22 mouse cellular contexts compared by ENCODE assay signal in the genomic region with DNA sequence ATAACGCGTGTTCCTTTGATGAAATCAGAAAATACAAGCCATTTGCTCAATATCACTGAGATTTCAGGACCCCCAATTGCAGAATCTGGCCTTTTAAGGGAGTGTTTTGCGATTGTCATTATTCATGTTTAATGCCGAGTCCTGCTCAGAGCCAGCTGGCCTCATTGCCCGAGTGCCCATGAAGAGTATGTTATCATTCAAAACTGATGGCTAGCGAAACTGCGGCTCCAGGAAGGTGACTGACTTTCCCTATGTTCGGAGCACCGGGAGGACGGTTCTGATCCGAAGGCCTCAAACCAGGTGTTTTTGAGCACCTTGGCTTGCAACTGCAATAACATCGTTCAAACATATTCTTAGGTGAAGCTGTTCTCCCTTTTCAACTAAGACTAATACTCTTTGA.
DNase-seq lines count a peak whose midpoint lies in the region; ATAC-seq and TF ChIP-seq lines count a peak whose summit lies in the region.
"Had no signal": no experiment of that assay in that cellular context is flagged by ENCODE, and none has a peak within 500 bp of the region (broad histone marks: within the 10 kb centered on the region; RNA-seq: fewer than 3 reads in every experiment).

No protein-coding gene starts in this region.

- DNase-seq in cerebellum, adult 18-20 months, result peak; percentile 53 to 61
- DNase-seq in cerebellum, adult 11 months, result no peak
- DNase-seq in frontal cortex, adult 2 months (ENCODE audit: extremely low spot score in 1 of 2, low spot score in 1 of 2), result no peak
- no peak for DNase-seq in gastrocnemius, postnatal 4 days (ENCODE audit: low spot score in 2 of 2)
- DNase-seq in lung, postnatal 0 days (ENCODE audit: low spot score), result no peak
- DNase-seq: adrenal gland, postnatal 14 days; gastrocnemius, postnatal 14 days; liver, postnatal 0 days; lung, postnatal 14 days; right cerebral cortex, postnatal 25 days; thymus, adult 18-20 months; thymus, postnatal 4 days had no signal

- ATAC-seq in neural tube, embryonic 13.5 days (ENCODE audit: low read depth), result no peak
- no peak for ATAC-seq in neural tube, embryonic 15.5 days (ENCODE audit: low FRiP score)
- ATAC-seq in hindbrain, embryonic 16.5 days, result no peak
- ATAC-seq in lung, postnatal 0 days, result no peak
- ATAC-seq: activated CD4-positive, CD25-positive, alpha-beta regulatory T cell, adult 4 months; CD4-positive, CD25-positive, alpha-beta regulatory T cell, adult 4 months; intestine, postnatal 0 days; liver, postnatal 0 days had no signal

- H3K4me1 ChIP-seq in neural tube, embryonic 13.5 days (replicated peaks), result peaks cover 21% of the 10 kb centered on the region
- H3K4me1 ChIP-seq in neural tube, embryonic 15.5 days, result no peaks in the 10 kb centered on the region
- no peaks in the 10 kb centered on the region for H3K4me1 ChIP-seq in hindbrain, embryonic 16.5 days (ENCODE audit: control insufficient read depth, insufficient read depth, low read depth, low read length)
- H3K4me1 ChIP-seq in lung, postnatal 0 days (ENCODE audit: insufficient read depth, low read depth, low read length), result no peaks in the 10 kb centered on the region
- H3K4me1 ChIP-seq: stomach, embryonic 15.5 days had no signal

- peaks cover 16% of the 10 kb centered on the region; the same call in 1 of the 2 replicates for H3K27me3 ChIP-seq in neural tube, embryonic 13.5 days
- H3K27me3 ChIP-seq in neural tube, embryonic 15.5 days (replicated peaks), result peaks cover 14% of the 10 kb centered on the region
- no peaks in the 10 kb centered on the region; the same call in 1 of the 2 replicates for H3K27me3 ChIP-seq in hindbrain, embryonic 16.5 days (replicated peaks; ENCODE audit: control insufficient read depth, insufficient read depth, low read length)
- H3K27me3 ChIP-seq in lung, postnatal 0 days (replicated peaks; ENCODE audit: insufficient read depth, low read length), result no peaks in the 10 kb centered on the region
- H3K27me3 ChIP-seq: stomach, embryonic 15.5 days had no signal

- peak overlapping the region; percentile 38; the same call in 1 of the 2 replicates for H3K27ac ChIP-seq in neural tube, embryonic 13.5 days (replicated peaks)
- H3K27ac ChIP-seq in neural tube, embryonic 15.5 days (replicated peaks), result no peak overlapping the region
- H3K27ac ChIP-seq in hindbrain, embryonic 16.5 days (ENCODE audit: low read depth, low read length), result 0 out of 2 replicates have a peak overlapping the region, but pooled peaks have one; percentile 29
- no peak overlapping the region for H3K27ac ChIP-seq in lung, postnatal 0 days (ENCODE audit: low read length)
- H3K27ac ChIP-seq: embryonic facial prominence, embryonic 10.5 days; forebrain, embryonic 12.5 days; kidney, postnatal 0 days; stomach, embryonic 15.5 days had no signal

- no peak overlapping the region for H3K4me3 ChIP-seq in neural tube, embryonic 13.5 days
- no peak overlapping the region for H3K4me3 ChIP-seq in neural tube, embryonic 15.5 days (replicated peaks)
- H3K4me3 ChIP-seq in hindbrain, embryonic 16.5 days (ENCODE audit: low read length), result no peak overlapping the region
- no peak overlapping the region for H3K4me3 ChIP-seq in lung, postnatal 0 days (ENCODE audit: low read depth, low read length)
- H3K4me3 ChIP-seq: embryonic facial prominence, embryonic 10.5 days; forebrain, embryonic 12.5 days; stomach, embryonic 15.5 days had no signal

- no peaks in the 10 kb centered on the region for H3K36me3 ChIP-seq in neural tube, embryonic 13.5 days
- no peaks in the 10 kb centered on the region for H3K36me3 ChIP-seq in neural tube, embryonic 15.5 days
- no peaks in the 10 kb centered on the region for H3K36me3 ChIP-seq in hindbrain, embryonic 16.5 days (ENCODE audit: control insufficient read depth, insufficient read depth, low read length)
- no peaks in the 10 kb centered on the region for H3K36me3 ChIP-seq in lung, postnatal 0 days (ENCODE audit: insufficient read depth, low read length)
- H3K36me3 ChIP-seq: embryonic facial prominence, embryonic 10.5 days; forebrain, embryonic 12.5 days; stomach, embryonic 15.5 days had no signal

- TF ChIP-seq CTCF in lung, postnatal 0 days (IDR thresholded peaks at IDR 0.05), result no peak

- peak overlapping the region; percentile 29; the same call in 1 of the 2 replicates for H3K4me2 ChIP-seq in neural tube, embryonic 13.5 days
- no peak overlapping the region for H3K4me2 ChIP-seq in neural tube, embryonic 15.5 days
- 0 out of 2 replicates have a peak overlapping the region, but pooled peaks have one; percentile 25 for H3K4me2 ChIP-seq in hindbrain, embryonic 16.5 days (ENCODE audit: low read length)
- H3K4me2 ChIP-seq in lung, postnatal 0 days (replicated peaks; ENCODE audit: low read depth, low read length), result no peak overlapping the region
- H3K4me2 ChIP-seq: forebrain, embryonic 12.5 days; stomach, embryonic 15.5 days had no signal

- no peak overlapping the region for H3K9ac ChIP-seq in neural tube, embryonic 13.5 days
- no peak overlapping the region for H3K9ac ChIP-seq in neural tube, embryonic 15.5 days (replicated peaks)
- no peak overlapping the region for H3K9ac ChIP-seq in hindbrain, embryonic 16.5 days (ENCODE audit: low read depth, low read length)
- H3K9ac ChIP-seq in lung, postnatal 0 days (replicated peaks; ENCODE audit: low read depth), result no peak overlapping the region
- H3K9ac ChIP-seq: forebrain, embryonic 12.5 days; liver, postnatal 0 days; stomach, embryonic 15.5 days had no signal

- 53% methylated on average over 12 of the region's 12 CpGs for WGBS in neural tube, embryonic 13.5 days
- WGBS in neural tube, embryonic 15.5 days, result 51% methylated on average over 12 of the region's 12 CpGs
- WGBS in hindbrain, embryonic 16.5 days, result 56% methylated on average over 12 of the region's 12 CpGs
- WGBS in lung, postnatal 0 days, result 84% methylated on average over 12 of the region's 12 CpGs

- H3K9me3 ChIP-seq in neural tube, embryonic 13.5 days, result no peaks in the 10 kb centered on the region
- H3K9me3 ChIP-seq in neural tube, embryonic 15.5 days (replicated peaks), result no peaks in the 10 kb centered on the region
- H3K9me3 ChIP-seq in hindbrain, embryonic 16.5 days (ENCODE audit: control insufficient read depth, low read length), result no peaks in the 10 kb centered on the region
- no peaks in the 10 kb centered on the region for H3K9me3 ChIP-seq in lung, postnatal 0 days (ENCODE audit: low read length)
- H3K9me3 ChIP-seq: embryonic facial prominence, embryonic 10.5 days; forebrain, embryonic 12.5 days; stomach, embryonic 15.5 days had no signal

- TF ChIP-seq EP300 in lung, postnatal 0 days (IDR thresholded peaks at IDR 0.05), result no peak

Comparison
In these comparisons a context has a peak if more than half of its experiments do, and no peak if none do; other contexts are left out.
1. DNase-seq: peak in cerebellum, adult 18-20 months (2 of 2); none in cerebellum, adult 11 months (single experiment), frontal cortex, adult 2 months (0 of 2), gastrocnemius, postnatal 4 days (0 of 2) and lung, postnatal 0 days (single experiment).
2. H3K27ac ChIP-seq: peak in neural tube, embryonic 13.5 days (single experiment) and hindbrain, embryonic 16.5 days (single experiment); none in neural tube, embryonic 15.5 days (single experiment) and lung, postnatal 0 days (single experiment).
3. H3K4me2 ChIP-seq: peak in neural tube, embryonic 13.5 days (single experiment) and hindbrain, embryonic 16.5 days (single experiment); none in neural tube, embryonic 15.5 days (single experiment) and lung, postnatal 0 days (single experiment).